8 mouse cellular contexts compared by ENCODE assay signal in genomic region chr11:73177895-73178294, GRCm38 (mm10). TPM values are rescaled to one million over a fixed set of nuclear protein-coding genes. Genes with fewer than 3 reads are reported as not detected.
DNase-seq lines count a peak whose midpoint lies in the region; ATAC-seq and TF ChIP-seq lines count a peak whose summit lies in the region.

No protein-coding gene starts in this region.

- TF ChIP-seq CTCF in lung, adult 2 months (IDR thresholded peaks at IDR 0.05; ENCODE audit: insufficient read depth, low read length): no peak

- no peak for TF ChIP-seq POLR2A in lung, adult 2 months (IDR thresholded peaks at IDR 0.05; ENCODE audit: borderline replicate concordance, extremely low read depth, low read depth, low read length)

- H3K4me3 ChIP-seq in lung, adult 2 months (replicated peaks; ENCODE audit: extremely low read depth, low read depth, low read length): peak overlapping the region; percentile 88
- peak overlapping the region; percentile 98 for H3K4me3 ChIP-seq in embryonic facial prominence, embryonic 13.5 days
- peak overlapping the region; percentile 84 for H3K4me3 ChIP-seq in kidney, embryonic 16.5 days (ENCODE audit: low read length)
- H3K4me3 ChIP-seq in neural tube, embryonic 13.5 days: peak overlapping the region; percentile 96

- peaks cover 36% of the 10 kb centered on the region for H3K36me3 ChIP-seq in embryonic facial prominence, embryonic 13.5 days
- peaks cover 27% of the 10 kb centered on the region for H3K36me3 ChIP-seq in kidney, embryonic 16.5 days (ENCODE audit: insufficient read depth, low read length)
- peaks cover 38% of the 10 kb centered on the region for H3K36me3 ChIP-seq in neural tube, embryonic 13.5 days

- H3K4me1 ChIP-seq in lung, adult 2 months (ENCODE audit: control insufficient read depth, insufficient read depth, low read length): peaks cover 13% of the 10 kb centered on the region; the same call in 1 of the 2 replicates
- peaks cover 24% of the 10 kb centered on the region for H3K4me1 ChIP-seq in embryonic facial prominence, embryonic 13.5 days
- H3K4me1 ChIP-seq in kidney, embryonic 16.5 days (ENCODE audit: insufficient read depth, low read length): peaks cover 29% of the 10 kb centered on the region
- H3K4me1 ChIP-seq in neural tube, embryonic 13.5 days (replicated peaks): peaks cover 47% of the 10 kb centered on the region

- no peak for DNase-seq in lung, adult 2 months
- no peak for DNase-seq in lung, postnatal 10 days
- DNase-seq in thymus, postnatal 14 days: no peak
- no peak for DNase-seq in urinary bladder, adult 2 months (ENCODE audit: low spot score)

- peak overlapping the region; percentile 95 for H3K9ac ChIP-seq in embryonic facial prominence, embryonic 13.5 days
- H3K9ac ChIP-seq in kidney, embryonic 16.5 days (replicated peaks; ENCODE audit: low read length): peak overlapping the region; percentile 87
- H3K9ac ChIP-seq in neural tube, embryonic 13.5 days: peak overlapping the region; percentile 96

- H3K27ac ChIP-seq in embryonic facial prominence, embryonic 13.5 days: peak overlapping the region; percentile 94
- peak overlapping the region; percentile 98 for H3K27ac ChIP-seq in kidney, embryonic 16.5 days (ENCODE audit: low read length)
- H3K27ac ChIP-seq in neural tube, embryonic 13.5 days (replicated peaks): peak overlapping the region; percentile 91

- ATAC-seq in embryonic facial prominence, embryonic 13.5 days (ENCODE audit: insufficient number of reproducible peaks, insufficient read depth, low FRiP score, low TSS enrichment, low read depth): no peak
- no peak for ATAC-seq in kidney, embryonic 16.5 days (ENCODE audit: low FRiP score, low TSS enrichment)
- no peak for ATAC-seq in neural tube, embryonic 13.5 days (ENCODE audit: low read depth)
- no peak for ATAC-seq in inflammation-experienced regulatory T-cells, adult 6 months

- H3K4me2 ChIP-seq in embryonic facial prominence, embryonic 13.5 days: peak overlapping the region; percentile 72
- H3K4me2 ChIP-seq in kidney, embryonic 16.5 days (replicated peaks; ENCODE audit: low read depth, low read length): peak overlapping the region; percentile 61
- H3K4me2 ChIP-seq in neural tube, embryonic 13.5 days: peak overlapping the region; percentile 64

- 7% methylated on average over 2 of the region's 2 CpGs for WGBS in lung, adult 2 months
- 4% methylated on average over 2 of the region's 2 CpGs for WGBS in embryonic facial prominence, embryonic 13.5 days
- WGBS in kidney, embryonic 16.5 days: 0% methylated on average over 2 of the region's 2 CpGs
- 4% methylated on average over 2 of the region's 2 CpGs for WGBS in neural tube, embryonic 13.5 days

- H3K9me3 ChIP-seq in embryonic facial prominence, embryonic 13.5 days: no peaks in the 10 kb centered on the region
- no peaks in the 10 kb centered on the region for H3K9me3 ChIP-seq in kidney, embryonic 16.5 days (ENCODE audit: low read length)
- H3K9me3 ChIP-seq in neural tube, embryonic 13.5 days: no peaks in the 10 kb centered on the region

- no peaks in the 10 kb centered on the region for H3K27me3 ChIP-seq in embryonic facial prominence, embryonic 13.5 days
- no peaks in the 10 kb centered on the region for H3K27me3 ChIP-seq in kidney, embryonic 16.5 days (ENCODE audit: insufficient read depth, low read length)
- no peaks in the 10 kb centered on the region for H3K27me3 ChIP-seq in neural tube, embryonic 13.5 days

RNA-seq across cellular contexts. Expression of gene Tax1bp3, which starts 1.0 kb away (rescaled TPM):
- polyA plus RNA-seq in lung, adult 2 months (2012; rRNA removed): 109 and 123 TPM in 2 replicates
- polyA plus RNA-seq in embryonic facial prominence, embryonic 13.5 days (2015; fragmentation: Nextera tagmentation; extraction: Ambion mirVana): 199 and 208 TPM in 2 replicates
- polyA plus RNA-seq in kidney, embryonic 16.5 days (2015; fragmentation: Nextera tagmentation; extraction: Ambion mirVana): 231 and 251 TPM in 2 replicates
- polyA plus RNA-seq in neural tube, embryonic 13.5 days (2015; fragmentation: Nextera tagmentation; extraction: Ambion mirVana): 190 and 197 TPM in 2 replicates
- polyA plus RNA-seq in inflammation-experienced regulatory T-cells, adult 6 months (2017; shearing (Covaris generic)): 10 to 100 TPM; 20.9 to 43.7 (median 25.2) TPM
- 101 and 131 TPM in 2 replicates for polyA plus RNA-seq in urinary bladder, adult 2 months (2012; rRNA removed)

RNA-seq across cellular contexts. Expression of gene Emc6, which starts 1.1 kb away (rescaled TPM):
- 47.9 and 55.4 TPM in 2 replicates for polyA plus RNA-seq in lung, adult 2 months (2012; rRNA removed)
- 94.3 and 102 TPM in 2 replicates for polyA plus RNA-seq in embryonic facial prominence, embryonic 13.5 days (2015; fragmentation: Nextera tagmentation; extraction: Ambion mirVana)
- 121 and 123 TPM in 2 replicates for polyA plus RNA-seq in kidney, embryonic 16.5 days (2015; fragmentation: Nextera tagmentation; extraction: Ambion mirVana)
- polyA plus RNA-seq in neural tube, embryonic 13.5 days (2015; fragmentation: Nextera tagmentation; extraction: Ambion mirVana): 130 and 132 TPM in 2 replicates
- 10 to 100 TPM; 43.7 to 57.0 (median 49.4) TPM for polyA plus RNA-seq in inflammation-experienced regulatory T-cells, adult 6 months (2017; shearing (Covaris generic))
- polyA plus RNA-seq in urinary bladder, adult 2 months (2012; rRNA removed): 49.0 and 62.3 TPM in 2 replicates

RNA-seq across cellular contexts. Expression of gene P2rx5, which starts 17.7 kb away (rescaled TPM):
- 3.2 and 5.5 TPM in 2 replicates for polyA plus RNA-seq in lung, adult 2 months (2012; rRNA removed)
- polyA plus RNA-seq in embryonic facial prominence, embryonic 13.5 days (2015; fragmentation: Nextera tagmentation; extraction: Ambion mirVana): 0.25 TPM in 1 of 2 replicates, not detected in the other
- polyA plus RNA-seq in kidney, embryonic 16.5 days (2015; fragmentation: Nextera tagmentation; extraction: Ambion mirVana): 0.81 TPM in 2 replicates
- polyA plus RNA-seq in neural tube, embryonic 13.5 days (2015; fragmentation: Nextera tagmentation; extraction: Ambion mirVana): 0.45 and 0.63 TPM in 2 replicates
- under 1 TPM in 2 of 3 experiments, not detected in 1; 0.23 to 0.24 TPM for polyA plus RNA-seq in inflammation-experienced regulatory T-cells, adult 6 months (2017; shearing (Covaris generic))
- polyA plus RNA-seq in urinary bladder, adult 2 months (2012; rRNA removed): 3.1 TPM in 2 replicates

RNA-seq across cellular contexts. Expression of gene Ctns, which starts 20.9 kb away (rescaled TPM):
- 14.2 and 17.2 TPM in 2 replicates for polyA plus RNA-seq in lung, adult 2 months (2012; rRNA removed)
- 23.5 and 23.6 TPM in 2 replicates for polyA plus RNA-seq in embryonic facial prominence, embryonic 13.5 days (2015; fragmentation: Nextera tagmentation; extraction: Ambion mirVana)
- polyA plus RNA-seq in kidney, embryonic 16.5 days (2015; fragmentation: Nextera tagmentation; extraction: Ambion mirVana): 21.5 and 22.4 TPM in 2 replicates
- 21.2 and 23.1 TPM in 2 replicates for polyA plus RNA-seq in neural tube, embryonic 13.5 days (2015; fragmentation: Nextera tagmentation; extraction: Ambion mirVana)
- polyA plus RNA-seq in inflammation-experienced regulatory T-cells, adult 6 months (2017; shearing (Covaris generic)): 10 to 100 TPM in 2 of 3 experiments, 1 to 10 TPM in 1; 7.4 to 11.4 (median 11.3) TPM
- 32.5 and 37.5 TPM in 2 replicates for polyA plus RNA-seq in urinary bladder, adult 2 months (2012; rRNA removed)

RNA-seq across cellular contexts. Expression of gene Shpk, which starts 21.4 kb away (rescaled TPM):
- polyA plus RNA-seq in lung, adult 2 months (2012; rRNA removed): 3.7 and 4.4 TPM in 2 replicates
- polyA plus RNA-seq in embryonic facial prominence, embryonic 13.5 days (2015; fragmentation: Nextera tagmentation; extraction: Ambion mirVana): 1.6 and 1.9 TPM in 2 replicates
- polyA plus RNA-seq in kidney, embryonic 16.5 days (2015; fragmentation: Nextera tagmentation; extraction: Ambion mirVana): 2.4 and 2.6 TPM in 2 replicates
- polyA plus RNA-seq in neural tube, embryonic 13.5 days (2015; fragmentation: Nextera tagmentation; extraction: Ambion mirVana): 2.4 and 3.5 TPM in 2 replicates
- polyA plus RNA-seq in inflammation-experienced regulatory T-cells, adult 6 months (2017; shearing (Covaris generic)): 1 to 10 TPM; 1.7 to 3.3 (median 2.7) TPM
- polyA plus RNA-seq in urinary bladder, adult 2 months (2012; rRNA removed): 11.5 and 12.7 TPM in 2 replicates
